8 mouse cellular contexts compared by ENCODE assay signal in the genomic region with DNA sequence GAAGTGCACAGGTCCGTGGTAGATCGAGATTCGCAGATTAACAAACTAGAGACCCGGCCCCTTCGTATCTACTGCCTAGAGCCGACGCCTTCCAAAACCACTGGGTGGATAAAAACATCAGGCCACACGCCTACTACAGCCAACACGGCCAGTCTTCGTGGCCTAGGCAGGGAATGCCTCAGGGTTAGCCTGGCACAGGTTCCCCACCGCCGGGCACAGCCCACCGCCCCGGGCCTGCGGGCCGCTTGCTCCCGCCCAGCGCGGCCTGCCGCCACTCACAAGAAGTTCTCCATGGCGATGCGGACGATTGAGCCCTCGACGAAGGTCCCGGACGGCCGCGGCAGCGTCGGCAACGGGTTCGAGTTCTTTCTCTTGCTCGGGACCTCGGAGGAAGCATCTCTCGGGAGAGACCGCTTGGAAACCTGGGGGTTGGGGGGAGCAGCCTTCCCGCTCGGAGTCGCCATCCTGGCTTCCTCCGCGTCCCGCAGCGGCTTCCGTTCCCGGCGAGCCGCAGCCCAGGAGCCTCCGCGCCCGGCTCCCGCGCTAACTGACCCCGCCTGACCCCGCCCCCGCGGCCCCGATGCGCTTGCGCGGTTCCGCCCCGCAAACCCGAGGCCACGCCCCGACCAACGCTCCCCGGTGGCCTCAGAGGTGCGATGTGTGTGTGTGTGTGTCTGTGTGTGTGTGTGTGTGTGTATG. TPM values are rescaled to one million over a fixed set of nuclear protein-coding genes. Genes with fewer than 3 reads are reported as not detected.
DNase-seq lines count a peak whose midpoint lies in the region; ATAC-seq lines count a peak whose summit lies in the region.

A gene (minus strand): TSS at position 543 of the 699 bp plus-strand sequence.

- peak within 1 kb of the TSS; percentile 94 for H3K27ac ChIP-seq in embryonic facial prominence, embryonic 10.5 days (replicated peaks)
- H3K27ac ChIP-seq in midbrain, embryonic 11.5 days (ENCODE audit: low read depth, low read length): peak within 1 kb of the TSS; percentile 57; the same call in 1 of the 2 replicates

- H3K9me3 ChIP-seq in embryonic facial prominence, embryonic 10.5 days: no peaks in the 10 kb centered on the region
- no peaks in the 10 kb centered on the region for H3K9me3 ChIP-seq in midbrain, embryonic 11.5 days (ENCODE audit: control insufficient read depth, low read length)

- H3K27me3 ChIP-seq in embryonic facial prominence, embryonic 10.5 days (replicated peaks; ENCODE audit: low read depth, poor library complexity, severe bottlenecking): no peaks in the 10 kb centered on the region
- no peaks in the 10 kb centered on the region for H3K27me3 ChIP-seq in midbrain, embryonic 11.5 days (ENCODE audit: control insufficient read depth, insufficient read depth, low read length)

- DNase-seq in adrenal gland, postnatal 14 days: peak; percentile 97
- DNase-seq in embryonic facial prominence, embryonic 10.5 days (ENCODE audit: low spot score): peak; percentile 94
- DNase-seq in kidney, adult 11 months: peak; percentile 82
- DNase-seq in left cerebral cortex, postnatal 4 days: peak; percentile 90
- DNase-seq in midbrain, embryonic 11.5 days (ENCODE audit: low spot score, missing footprints): peak; percentile 99
- DNase-seq in right cerebral cortex, postnatal 4 days: peak; percentile 94
- DNase-seq in yolk sac, embryonic 10.5 days (ENCODE audit: low spot score): peak; percentile 88

- peak within 1 kb of the TSS; percentile 80 for H3K4me3 ChIP-seq in embryonic facial prominence, embryonic 10.5 days
- peak within 1 kb of the TSS; percentile 80 for H3K4me3 ChIP-seq in midbrain, embryonic 11.5 days (ENCODE audit: low read depth, low read length)

- H3K4me2 ChIP-seq in midbrain, embryonic 11.5 days: peak within 1 kb of the TSS; percentile 62

- ATAC-seq in granulocyte monocyte progenitor cell, adult 5-6 weeks (replicated peaks; ENCODE audit: poor library complexity, severe bottlenecking): peak; percentile 95
- ATAC-seq in midbrain, embryonic 11.5 days (ENCODE audit: low FRiP score): peak; percentile 96

- intact Hi-C loops in left cerebral cortex, postnatal 4 days (cut with DNase I): no loop called here

- H3K9ac ChIP-seq in midbrain, embryonic 11.5 days (ENCODE audit: low read length): peak within 1 kb of the TSS; percentile 92

- peaks cover 16% of the 10 kb centered on the region for H3K36me3 ChIP-seq in embryonic facial prominence, embryonic 10.5 days (replicated peaks)
- H3K36me3 ChIP-seq in midbrain, embryonic 11.5 days (ENCODE audit: control insufficient read depth, insufficient read depth, low read length): peaks cover 1% of the 10 kb centered on the region

- under 1% methylated on average over 69 of the region's 69 CpGs for WGBS in embryonic facial prominence, embryonic 10.5 days
- under 1% methylated on average over 67 of the region's 69 CpGs for WGBS in midbrain, embryonic 11.5 days

- peaks cover 9% of the 10 kb centered on the region for H3K4me1 ChIP-seq in embryonic facial prominence, embryonic 10.5 days
- peaks cover 9% of the 10 kb centered on the region for H3K4me1 ChIP-seq in midbrain, embryonic 11.5 days (ENCODE audit: control insufficient read depth, insufficient read depth, low read length)

RNA-seq across cellular contexts. Expression of the gene that starts here (rescaled TPM):
- total RNA-seq in adrenal gland, postnatal 14 days (2021): 27.8 and 33.2 TPM in 2 replicates
- polyA plus RNA-seq in embryonic facial prominence, embryonic 10.5 days (2016; fragmentation: Nextera tagmentation; extraction: Ambion mirVana): 48.7 and 50.2 TPM in 2 replicates
- total RNA-seq in granulocyte monocyte progenitor cell, adult 5-6 weeks (2014; fragmentation: Nextera tagmentation): 35.4 and 70.5 TPM in 2 replicates
- total RNA-seq in granulocyte monocyte progenitor cell, adult 5-6 weeks (2017): 43.9 and 61.3 TPM in 2 replicates
- 10 to 100 TPM; 69.3 to 69.7 TPM for total RNA-seq in left cerebral cortex, postnatal 4 days (2021)
- 52.6 and 60.5 TPM in 2 replicates for polyA plus RNA-seq in midbrain, embryonic 11.5 days (2014; fragmentation: Nextera tagmentation; extraction: Ambion mirVana)

Comparison
In these comparisons a context has a peak if more than half of its experiments do, and no peak if none do; other contexts are left out.
1. Peak in every context shown above with its lines: DNase-seq, ATAC-seq, H3K4me3 ChIP-seq and H3K27ac ChIP-seq.